ENCODE assay signal across 7 mouse cellular contexts in genomic region chr1:44102259-44102717, GRCm38 (mm10). TPM values are rescaled to one million over a fixed set of nuclear protein-coding genes. Genes with fewer than 3 reads are reported as not detected.
A peak's percentile ranks its signal among the peaks of the same experiment; 100 is the strongest.
DNase-seq lines count a peak whose midpoint lies in the region; ATAC-seq lines count a peak whose summit lies in the region.

Gene Tex30 (minus strand): TSS chr1:44102441.

- H3K9ac ChIP-seq in embryonic facial prominence, embryonic 11.5 days (replicated peaks; ENCODE audit: low read length), result peak within 1 kb of the TSS; percentile 77
- H3K9ac ChIP-seq in midbrain, embryonic 13.5 days (replicated peaks), result peak within 1 kb of the TSS; percentile 82

- H3K9me3 ChIP-seq in embryonic facial prominence, embryonic 11.5 days (replicated peaks; ENCODE audit: control insufficient read depth, low read length), result no peaks in the 10 kb centered on the region
- no peaks in the 10 kb centered on the region for H3K9me3 ChIP-seq in limb, embryonic 10.5 days (replicated peaks)
- no peaks in the 10 kb centered on the region for H3K9me3 ChIP-seq in midbrain, embryonic 13.5 days

- under 1% methylated on average over 54 of the region's 55 CpGs for WGBS in embryonic facial prominence, embryonic 11.5 days
- under 1% methylated on average over 55 of the region's 55 CpGs for WGBS in limb, embryonic 10.5 days
- under 1% methylated on average over 55 of the region's 55 CpGs for WGBS in midbrain, embryonic 13.5 days

- H3K27me3 ChIP-seq in embryonic facial prominence, embryonic 11.5 days (ENCODE audit: control insufficient read depth, insufficient read depth, low read length), result no peaks in the 10 kb centered on the region
- no peaks in the 10 kb centered on the region for H3K27me3 ChIP-seq in limb, embryonic 10.5 days (ENCODE audit: low read depth, poor library complexity, severe bottlenecking)
- H3K27me3 ChIP-seq in midbrain, embryonic 13.5 days, result no peaks in the 10 kb centered on the region

- H3K4me1 ChIP-seq in embryonic facial prominence, embryonic 11.5 days (ENCODE audit: control insufficient read depth, insufficient read depth, low read length), result no peaks in the 10 kb centered on the region
- H3K4me1 ChIP-seq in limb, embryonic 10.5 days, result peaks cover 13% of the 10 kb centered on the region
- H3K4me1 ChIP-seq in midbrain, embryonic 13.5 days (replicated peaks), result peaks cover 14% of the 10 kb centered on the region

- peak within 1 kb of the TSS; percentile 58 for H3K4me2 ChIP-seq in embryonic facial prominence, embryonic 11.5 days (ENCODE audit: low read depth, low read length)
- peak within 1 kb of the TSS; percentile 70 for H3K4me2 ChIP-seq in midbrain, embryonic 13.5 days (replicated peaks)

- ATAC-seq in embryonic facial prominence, embryonic 11.5 days (replicated peaks; ENCODE audit: insufficient number of reproducible peaks, low FRiP score, low TSS enrichment, low read depth), result peak; percentile 97
- peak; percentile 90 for ATAC-seq in granulocyte monocyte progenitor cell, adult 5-6 weeks (replicated peaks; ENCODE audit: poor library complexity, severe bottlenecking)
- peak; percentile 99 for ATAC-seq in midbrain, embryonic 13.5 days

- H3K27ac ChIP-seq in embryonic facial prominence, embryonic 11.5 days (replicated peaks; ENCODE audit: low read depth, low read length), result peak within 1 kb of the TSS; percentile 88
- H3K27ac ChIP-seq in limb, embryonic 10.5 days, result peak within 1 kb of the TSS; percentile 89
- H3K27ac ChIP-seq in midbrain, embryonic 13.5 days, result peak within 1 kb of the TSS; percentile 83

- H3K4me3 ChIP-seq in embryonic facial prominence, embryonic 11.5 days (ENCODE audit: low read depth, low read length), result peak within 1 kb of the TSS; percentile 84
- peak within 1 kb of the TSS; percentile 75 for H3K4me3 ChIP-seq in limb, embryonic 10.5 days
- peak within 1 kb of the TSS; percentile 80 for H3K4me3 ChIP-seq in midbrain, embryonic 13.5 days (replicated peaks)

- DNase-seq in adrenal gland, postnatal 14 days, result peak; percentile 96
- peak; percentile 98 for DNase-seq in embryonic facial prominence, embryonic 11.5 days (ENCODE audit: low spot score)
- DNase-seq in kidney, adult 11 months, result peak; percentile 93
- DNase-seq in limb, embryonic 10.5 days (ENCODE audit: low spot score), result peak; percentile 95
- peak; percentile 87 for DNase-seq in spleen, adult 12 weeks (ENCODE audit: low spot score)

- no peaks in the 10 kb centered on the region for H3K36me3 ChIP-seq in embryonic facial prominence, embryonic 11.5 days (replicated peaks; ENCODE audit: control insufficient read depth, insufficient read depth, low read depth, low read length)
- H3K36me3 ChIP-seq in limb, embryonic 10.5 days, result peaks cover 46% of the 10 kb centered on the region
- peaks cover 22% of the 10 kb centered on the region for H3K36me3 ChIP-seq in midbrain, embryonic 13.5 days

RNA-seq across cellular contexts. Expression of gene Tex30, which starts in this region (rescaled TPM):
- 12.9 and 13.3 TPM in 2 replicates for total RNA-seq in adrenal gland, postnatal 14 days (2021)
- 108 and 109 TPM in 2 replicates for polyA plus RNA-seq in embryonic facial prominence, embryonic 11.5 days (2014; fragmentation: Nextera tagmentation; extraction: Ambion mirVana)
- total RNA-seq in granulocyte monocyte progenitor cell, adult 5-6 weeks (2014; fragmentation: Nextera tagmentation), result 64.6 and 67.6 TPM in 2 replicates
- total RNA-seq in granulocyte monocyte progenitor cell, adult 5-6 weeks (2017), result 51.4 and 74.2 TPM in 2 replicates
- polyA plus RNA-seq in limb, embryonic 10.5 days (2016; fragmentation: Nextera tagmentation; extraction: Ambion mirVana), result 92.5 and 111 TPM in 2 replicates
- polyA plus RNA-seq in midbrain, embryonic 13.5 days (2015; fragmentation: Nextera tagmentation; extraction: Ambion mirVana), result 62.3 and 66.8 TPM in 2 replicates

Comparison
In these comparisons a context has a peak if more than half of its experiments do, and no peak if none do; other contexts are left out.
1. Peak in every context shown above with its lines: DNase-seq, ATAC-seq, H3K4me3 ChIP-seq and H3K27ac ChIP-seq.